Mouse (Mus musculus) spleen, adult 12 weeks (tissue): ENCODE measurements around the gene Erap1.
"Not testable (repeated sequence)": the region's sequence is repeated elsewhere in the genome, so short reads cannot be mapped to it uniquely, and the experiment has no call there.

ENCODE experiments used
- DNase-seq: peaks from one replicate; pipeline ENCODE4 v3.0.0; 2022; ENCODE audit warnings: low spot score

Gene Erap1

GRCm38 (mm10) chr13:74638793-74639711 is at the start of gene Erap1:
TSS of gene Erap1 (plus strand) at chr13:74639568.
- DNase-seq: peak; percentile 11

GRCm38 (mm10) chr13:74591401-74591821 is 48.0 kb upstream of the Erap1 start:
- DNase-seq: not testable (repeated sequence)

- DNase-seq: not testable (repeated sequence)
Measured at GRCm38 (mm10) chr13:74591828-74592227, 47.5 kb upstream of the Erap1 start.

- DNase-seq: not testable (repeated sequence)
Measured at GRCm38 (mm10) chr13:74597022-74597421, 42.3 kb upstream of the Erap1 start.

GRCm38 (mm10) chr13:74601776-74602175 is 37.6 kb upstream of the Erap1 start:
- not testable (repeated sequence) for DNase-seq

- DNase-seq: peak; percentile 34
Measured at GRCm38 (mm10) chr13:74617163-74618019, 22.0 kb upstream of the Erap1 start.

- no peak for DNase-seq
Measured at GRCm38 (mm10) chr13:74632327-74632726, 7.0 kb upstream of the Erap1 start.

- no peak for DNase-seq
Measured at GRCm38 (mm10) chr13:74632857-74633256, 6.5 kb upstream of the Erap1 start.

GRCm38 (mm10) chr13:74639712-74640522 is 549 bp downstream of the Erap1 start:
- peak; percentile 77 for DNase-seq

GRCm38 (mm10) chr13:74640523-74640920 is 1.2 kb downstream of the Erap1 start:
- not testable (repeated sequence) for DNase-seq

GRCm38 (mm10) chr13:74695497-74696193 is 56.3 kb downstream of the Erap1 start:
- DNase-seq: no peak

GRCm38 (mm10) chr13:74696225-74696624 is 56.9 kb downstream of the Erap1 start:
- no peak for DNase-seq

- no peak for DNase-seq
Measured at GRCm38 (mm10) chr13:74719002-74719401, 79.6 kb downstream of the Erap1 start.

- no peak for DNase-seq
Measured at GRCm38 (mm10) chr13:74733726-74734125, 94.4 kb downstream of the Erap1 start.

- peak; percentile 30 for DNase-seq
Measured at GRCm38 (mm10) chr13:74735834-74736233, 96.5 kb downstream of the Erap1 start.

- no peak for DNase-seq
Measured at GRCm38 (mm10) chr13:74736396-74736795, 97.0 kb downstream of the Erap1 start.
